Mouse (Mus musculus) liver, adult 2 months (tissue): ENCODE measurements around the gene Cd200.

Source experiments
- CTCF ChIP-seq: fragments of 200-500 bp; IDR thresholded peaks from 2 replicates; pipeline ENCODE4 v1.5.1; 2011; ENCODE audit warnings: low read depth, low read length, control low read depth
- POLR2A ChIP-seq: fragments of 200-500 bp; IDR thresholded peaks from 2 replicates; pipeline ENCODE4 v1.6.1; 2011; ENCODE audit warnings: low read length, control low read depth; ENCODE audit not compliant: insufficient read depth; ENCODE audit errors: extremely low read depth

- TF ChIP-seq CTCF (no peak), POLR2A (no peak)
Measured at GRCm38 (mm10) chr16:45346367-45346766, 62.5 kb downstream of the Cd200 start.
